Mouse (Mus musculus): ENCODE results near the gene Fgfr3. TPM values are rescaled to one million over a fixed set of nuclear protein-coding genes. Genes with fewer than 3 reads are reported as not detected.

Fgfr3 gene
- polyA plus RNA-seq, 1 experiment from 2014 or later = 39.1 TPM

- peaks cover 90% of the 10 kb centered on the region for H3K4me1 ChIP-seq
- H3K27ac ChIP-seq = peak overlapping the region; percentile 83
- DNase-seq (ENCODE audit: extremely low spot score, low spot score) = no peak
- H3K9me3 ChIP-seq = no peaks in the 10 kb centered on the region
- 33% methylated on average over 8 of the region's 8 CpGs for WGBS
- H3K36me3 ChIP-seq (replicated peaks) = no peaks in the 10 kb centered on the region
- peaks cover 92% of the 10 kb centered on the region for H3K27me3 ChIP-seq (ENCODE audit: poor library complexity, severe bottlenecking)
- peak overlapping the region; percentile 1; the same call in 1 of the 2 replicates for H3K4me3 ChIP-seq
These were observed 17.5 kb upstream of the Fgfr3 start for GRCm38 (mm10) chr5:33703999-33704398.

GRCm38 (mm10) chr5:33704945-33705611 is 16.4 kb upstream of the Fgfr3 start:
- peak; percentile 83 for DNase-seq (ENCODE audit: extremely low spot score, low spot score)
- peaks cover 81% of the 10 kb centered on the region for H3K27me3 ChIP-seq (ENCODE audit: poor library complexity, severe bottlenecking)
- H3K36me3 ChIP-seq (replicated peaks) = no peaks in the 10 kb centered on the region
- peak overlapping the region; percentile 33 for H3K4me3 ChIP-seq
- peaks cover 83% of the 10 kb centered on the region for H3K4me1 ChIP-seq
- under 1% methylated on average over 11 of the region's 11 CpGs for whole genome bisulfite sequencing
- peak overlapping the region; percentile 83 for H3K27ac ChIP-seq
- H3K9me3 ChIP-seq = no peaks in the 10 kb centered on the region

- WGBS = 18% methylated on average over 9 of the region's 9 CpGs
- no peaks in the 10 kb centered on the region for H3K9me3 ChIP-seq
- no peak for DNase-seq (ENCODE audit: extremely low spot score, low spot score)
- H3K4me3 ChIP-seq = peak overlapping the region; percentile 33
- H3K27me3 ChIP-seq (ENCODE audit: poor library complexity, severe bottlenecking) = peaks cover 79% of the 10 kb centered on the region
- H3K4me1 ChIP-seq = peaks cover 76% of the 10 kb centered on the region
- H3K36me3 ChIP-seq (replicated peaks) = no peaks in the 10 kb centered on the region
- H3K27ac ChIP-seq = peak overlapping the region; percentile 83
These were observed 15.7 kb upstream of the Fgfr3 start for GRCm38 (mm10) chr5:33705612-33706349.

GRCm38 (mm10) chr5:33706350-33706629 is 15.2 kb upstream of the Fgfr3 start:
- 86% methylated on average over 1 of the region's 1 CpGs for WGBS
- Histone ChIP-seq H3K36me3 (replicated peaks) (no peaks in the 10 kb centered on the region), H3K4me3 (0 out of 2 replicates have a peak overlapping the region, but pooled peaks have one; percentile 1), H3K27ac (peak overlapping the region; percentile 83), H3K9me3 (no peaks in the 10 kb centered on the region), H3K27me3 (ENCODE audit: poor library complexity, severe bottlenecking) (peaks cover 75% of the 10 kb centered on the region), H3K4me1 (peaks cover 71% of the 10 kb centered on the region)
- no peak for DNase-seq (ENCODE audit: extremely low spot score, low spot score)

GRCm38 (mm10) chr5:33707163-33707562 is 14.3 kb upstream of the Fgfr3 start:
- Histone ChIP-seq H3K27me3 (ENCODE audit: poor library complexity, severe bottlenecking) (peaks cover 70% of the 10 kb centered on the region), H3K4me3 (no peak overlapping the region), H3K4me1 (peaks cover 62% of the 10 kb centered on the region), H3K9me3 (no peaks in the 10 kb centered on the region), H3K27ac (peak overlapping the region; percentile 83), H3K36me3 (replicated peaks) (no peaks in the 10 kb centered on the region)
- DNase-seq (ENCODE audit: extremely low spot score, low spot score) = no peak
- 90% methylated on average over 4 of the region's 4 CpGs for WGBS

GRCm38 (mm10) chr5:33709037-33709436 is 12.4 kb upstream of the Fgfr3 start:
- Histone ChIP-seq H3K27me3 (ENCODE audit: poor library complexity, severe bottlenecking) (peaks cover 69% of the 10 kb centered on the region), H3K36me3 (replicated peaks) (no peaks in the 10 kb centered on the region), H3K4me1 (peaks cover 44% of the 10 kb centered on the region), H3K4me3 (no peak overlapping the region), H3K27ac (peak overlapping the region; percentile 13; the same call in 1 of the 2 replicates), H3K9me3 (no peaks in the 10 kb centered on the region)
- DNase-seq (ENCODE audit: extremely low spot score, low spot score) = no peak
- 36% methylated on average over 2 of the region's 2 CpGs for WGBS

DNA sequence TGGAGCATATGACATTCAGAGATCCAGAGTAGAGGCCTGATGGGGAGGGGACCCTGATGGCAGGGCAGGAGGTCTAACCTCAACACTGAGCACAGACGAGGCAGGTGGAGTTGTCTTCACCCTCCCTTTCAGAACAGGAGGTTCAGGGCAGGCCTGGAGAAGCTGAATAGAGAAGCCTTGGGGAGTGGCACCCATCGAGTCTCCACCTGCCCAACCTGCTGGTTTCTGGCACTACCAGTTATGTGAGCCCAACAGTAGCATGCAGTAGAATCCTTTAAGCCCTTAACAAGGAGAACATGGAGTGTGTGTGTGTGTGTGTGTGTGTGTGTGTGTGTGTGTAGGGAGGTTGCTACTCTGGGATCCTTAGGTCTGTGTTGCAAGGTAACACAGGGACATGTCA is 8.9 kb upstream of the Fgfr3 start:
- Histone ChIP-seq H3K4me1 (peaks cover 35% of the 10 kb centered on the region), H3K36me3 (replicated peaks) (no peaks in the 10 kb centered on the region), H3K9me3 (no peaks in the 10 kb centered on the region), H3K4me3 (no peak overlapping the region), H3K27ac (no peak overlapping the region), H3K27me3 (ENCODE audit: poor library complexity, severe bottlenecking) (peaks cover 65% of the 10 kb centered on the region)
- 86% methylated on average over 2 of the region's 2 CpGs for WGBS
- no peak for DNase-seq (ENCODE audit: extremely low spot score, low spot score)

- no peak overlapping the region for H3K4me3 ChIP-seq
- H3K27me3 ChIP-seq (ENCODE audit: poor library complexity, severe bottlenecking) = peaks cover 80% of the 10 kb centered on the region
- no peaks in the 10 kb centered on the region for H3K36me3 ChIP-seq (replicated peaks)
- no peaks in the 10 kb centered on the region for H3K9me3 ChIP-seq
- DNase-seq (ENCODE audit: extremely low spot score, low spot score) = no peak
- H3K4me1 ChIP-seq = peaks cover 42% of the 10 kb centered on the region
- peak overlapping the region; percentile 35; the same call in 1 of the 2 replicates for H3K27ac ChIP-seq
- 63% methylated on average over 2 of the region's 2 CpGs for WGBS
These were observed 6.3 kb upstream of the Fgfr3 start for GRCm38 (mm10) chr5:33715182-33715581.

- H3K36me3 ChIP-seq (replicated peaks) = no peaks in the 10 kb centered on the region
- H3K9me3 ChIP-seq = no peaks in the 10 kb centered on the region
- DNase-seq (ENCODE audit: extremely low spot score, low spot score) = no peak
- peaks cover 55% of the 10 kb centered on the region for H3K4me1 ChIP-seq
- WGBS = 82% methylated on average over 6 of the region's 6 CpGs
- H3K27me3 ChIP-seq (ENCODE audit: poor library complexity, severe bottlenecking) = peaks cover 86% of the 10 kb centered on the region
- H3K4me3 ChIP-seq = no peak overlapping the region
- 0 out of 2 replicates have a peak overlapping the region, but pooled peaks have one; percentile 20 for H3K27ac ChIP-seq
These were observed 5.0 kb upstream of the Fgfr3 start for GRCm38 (mm10) chr5:33716467-33716866.

- Histone ChIP-seq H3K27ac (peak overlapping the region; percentile 46; the same call in 1 of the 2 replicates), H3K27me3 (ENCODE audit: poor library complexity, severe bottlenecking) (peaks cover 91% of the 10 kb centered on the region), H3K4me1 (peaks cover 75% of the 10 kb centered on the region), H3K9me3 (no peaks in the 10 kb centered on the region), H3K36me3 (replicated peaks) (peaks cover 7% of the 10 kb centered on the region; the same call in 1 of the 2 replicates), H3K4me3 (no peak overlapping the region)
- 68% methylated on average over 5 of the region's 5 CpGs for WGBS
- DNase-seq (ENCODE audit: extremely low spot score, low spot score) = no peak
These were observed 3.0 kb upstream of the Fgfr3 start for GRCm38 (mm10) chr5:33718460-33718859.

DNA sequence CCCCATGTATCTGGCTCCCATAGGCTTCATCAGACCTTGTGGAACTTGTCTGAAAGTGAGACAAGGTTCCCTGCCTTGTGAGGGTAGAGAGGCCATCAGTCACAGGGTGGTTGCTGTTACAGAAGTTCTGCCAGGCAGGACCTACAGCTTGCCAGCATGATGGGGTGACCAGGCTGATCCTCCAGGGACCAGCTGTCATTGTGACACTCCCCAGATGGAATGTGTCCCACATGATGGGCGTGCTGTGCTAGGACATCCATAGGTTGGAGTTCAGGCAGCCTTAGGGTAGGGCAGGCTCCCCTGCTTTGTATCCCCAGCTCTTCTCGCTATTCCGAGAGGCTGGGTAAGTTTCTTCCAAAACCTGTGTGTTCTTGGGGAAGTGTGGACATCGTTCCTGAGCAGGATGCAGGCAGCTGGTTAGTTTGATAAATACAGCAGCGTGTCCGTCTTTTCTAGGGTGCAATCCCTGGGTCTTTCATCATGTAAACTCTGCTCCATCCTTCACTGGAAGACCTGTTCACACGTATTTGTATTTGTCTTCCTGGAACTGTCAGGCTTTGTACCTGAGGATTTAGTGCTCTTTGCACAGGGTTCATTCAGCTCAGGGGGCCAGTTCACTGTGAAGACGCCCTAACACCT is 503 bp upstream of the Fgfr3 start:
- Histone ChIP-seq H3K27ac (peak overlapping the region; percentile 93), H3K9me3 (no peaks in the 10 kb centered on the region), H3K36me3 (replicated peaks) (peaks cover 31% of the 10 kb centered on the region), H3K4me3 (peak overlapping the region; percentile 87), H3K27me3 (ENCODE audit: poor library complexity, severe bottlenecking) (peaks cover 94% of the 10 kb centered on the region), H3K4me1 (peaks cover 84% of the 10 kb centered on the region)
- WGBS = 14% methylated on average over 8 of the region's 8 CpGs
- no peak for DNase-seq (ENCODE audit: extremely low spot score, low spot score)

DNA sequence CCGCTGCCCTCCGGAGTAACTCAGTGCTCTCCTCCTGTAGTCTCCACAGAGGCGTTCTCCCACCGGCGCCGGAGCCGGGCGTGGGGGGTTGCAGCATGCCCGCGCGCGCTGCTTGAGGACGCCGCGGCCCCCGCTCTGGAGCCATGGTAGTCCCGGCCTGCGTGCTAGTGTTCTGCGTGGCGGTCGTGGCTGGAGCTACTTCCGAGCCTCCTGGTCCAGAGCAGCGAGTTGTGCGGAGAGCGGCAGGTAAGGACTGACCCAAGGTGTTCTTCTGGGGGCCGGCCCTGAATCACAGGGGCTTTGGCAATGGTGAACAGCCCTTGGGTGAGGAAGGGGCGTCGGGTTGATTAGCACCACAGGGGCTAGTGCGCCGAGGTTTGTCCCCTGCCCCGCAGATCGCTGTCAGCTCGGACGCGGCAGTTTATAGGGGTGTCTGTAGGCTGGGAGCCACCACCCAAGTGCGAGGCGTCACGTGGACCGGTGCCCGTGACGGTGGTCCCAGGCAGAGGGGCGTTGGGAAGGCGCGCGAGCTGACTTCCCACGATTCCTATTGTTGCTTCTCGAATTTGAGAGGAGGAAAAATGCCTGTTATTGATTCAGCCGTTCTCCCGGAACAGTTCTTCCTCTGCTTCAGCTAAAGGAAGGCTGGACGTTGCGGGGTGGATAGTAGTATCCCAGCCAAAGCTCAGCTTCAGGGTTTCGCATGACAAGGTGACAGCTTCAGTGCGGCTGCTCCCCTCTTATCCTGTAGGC is 968 bp downstream of the Fgfr3 start:
- WGBS = under 1% methylated on average over 53 of the region's 53 CpGs
- Histone ChIP-seq H3K27ac (peak overlapping the region; percentile 93), H3K27me3 (ENCODE audit: poor library complexity, severe bottlenecking) (peaks cover 96% of the 10 kb centered on the region), H3K4me3 (peak overlapping the region; percentile 87), H3K36me3 (replicated peaks) (peaks cover 35% of the 10 kb centered on the region), H3K4me1 (peaks cover 84% of the 10 kb centered on the region), H3K9me3 (no peaks in the 10 kb centered on the region)
- DNase-seq (ENCODE audit: extremely low spot score, low spot score) = peak; percentile 47
